Mouse (Mus musculus) midbrain, postnatal 0 days (tissue): ENCODE measurements around the gene Chd1. TPM values are rescaled to one million over a fixed set of nuclear protein-coding genes. Genes with fewer than 3 reads are reported as not detected.

ENCODE experiments used
- ATAC-seq: fragments of 200-750 bp; cut with Nextera tagmentation; 2 replicates; pipeline ENCODE4 v1.8.0; 2017; ENCODE audit warnings: moderate number of reproducible peaks, mild to moderate bottlenecking, moderate TSS enrichment, moderate library complexity; ENCODE audit not compliant: low FRiP score
- DNase-seq: peaks from one replicate; pipeline ENCODE4 v3.0.0-alpha.2; 2015; ENCODE audit warnings: low spot score
- H3K27ac ChIP-seq: fragments of 300-500 bp; sonication (generic); 2 replicates; pipeline ENCODE4 v1.5.1; 2014; ENCODE audit warnings: low read depth, mild to moderate bottlenecking, low read length, mixed read lengths
- H3K27me3 ChIP-seq: fragments of 300-500 bp; sonication (generic); 2 replicates; pipeline ENCODE4 v1.6.1; 2014; ENCODE audit warnings: low read length, control low read depth, mixed read lengths; ENCODE audit not compliant: insufficient read depth
- H3K36me3 ChIP-seq: fragments of 300-500 bp; sonication (generic); 2 replicates; pipeline ENCODE4 v1.6.1; 2014; ENCODE audit warnings: low read length, control low read depth, mixed read lengths; ENCODE audit not compliant: insufficient read depth
- H3K4me1 ChIP-seq: fragments of 300-500 bp; sonication (generic); 2 replicates; pipeline ENCODE4 v1.6.1; 2014; ENCODE audit warnings: mild to moderate bottlenecking, control low read depth, antibody characterized with exemption, low read length, mixed read lengths; ENCODE audit not compliant: insufficient read depth
- H3K4me2 ChIP-seq: fragments of 300-500 bp; sonication (generic); 2 replicates; pipeline ENCODE4 v1.6.1; 2014; ENCODE audit warnings: low read depth, mild to moderate bottlenecking, low read length, mixed read lengths; ENCODE audit not compliant: poor library complexity, severe bottlenecking
- H3K4me3 ChIP-seq: fragments of 300-500 bp; sonication (generic); 2 replicates; pipeline ENCODE4 v1.5.1; 2014; ENCODE audit warnings: low read depth, mild to moderate bottlenecking, low read length, moderate library complexity
- H3K9ac ChIP-seq: fragments of 300-500 bp; sonication (generic); replicated peaks from 2 replicates; pipeline ENCODE4 v1.6.1; 2014; ENCODE audit warnings: mild to moderate bottlenecking, low read length, moderate library complexity, mixed read lengths; ENCODE audit not compliant: poor library complexity, severe bottlenecking
- H3K9me3 ChIP-seq: fragments of 300-500 bp; sonication (generic); 2 replicates; pipeline ENCODE4 v1.6.1; 2016; ENCODE audit warnings: low read length, control low read depth
- CTCF ChIP-seq: IDR thresholded peaks from 2 replicates; pipeline ENCODE4 v1.5.1; 2016; ENCODE audit warnings: antibody characterized with exemption, mild to moderate bottlenecking
- WGBS: fragments of 180-500 bp; shearing (Covaris S2); extraction: QIAGEN DNeasy Blood & Tissue Kit; methylation state at CpG from one replicate; pipeline ENCODE4 v1.1.7; 2014; 5-methylcytosine and 5-hydroxymethylcytosine counted together
- polyA plus RNA-seq: library from polyadenylated mRNA; unstranded; fragments of >200 nt; fragmentation: Nextera tagmentation; extraction: Ambion mirVana; gene quantifications from 2 replicates; pipeline ENCODE4 v1.2.1, GENCODE M21; 2015
- total RNA-seq: library from RNA; depleted of rRNA; stranded (reverse); fragments of >200 nt; gene quantifications from 2 replicates; pipeline ENCODE4 v1.2.3, GENCODE M21; 2014

The Chd1 gene
- total and polyA plus RNA-seq, 2 experiments from 2014 or later: 12.9 to 13.1 TPM

- Histone ChIP-seq H3K4me1 (peaks cover 10% of the 10 kb centered on the region; the same call in 1 of the 2 replicates), H3K9me3 (no peaks in the 10 kb centered on the region), H3K27ac (no peak overlapping the region), H3K4me2 (no peak overlapping the region), H3K27me3 (no peaks in the 10 kb centered on the region), H3K36me3 (peaks cover 12% of the 10 kb centered on the region; the same call in 1 of the 2 replicates), H3K4me3 (no peak overlapping the region), H3K9ac (no peak overlapping the region)
- ATAC-seq: no peak
- no peak for TF ChIP-seq CTCF
- no peak for DNase-seq
- 45% methylated on average over 2 of the region's 2 CpGs for WGBS
Measured at GRCm38 (mm10) chr17:15809949-15810348, 105.2 kb downstream of the Chd1 start.

DNA sequence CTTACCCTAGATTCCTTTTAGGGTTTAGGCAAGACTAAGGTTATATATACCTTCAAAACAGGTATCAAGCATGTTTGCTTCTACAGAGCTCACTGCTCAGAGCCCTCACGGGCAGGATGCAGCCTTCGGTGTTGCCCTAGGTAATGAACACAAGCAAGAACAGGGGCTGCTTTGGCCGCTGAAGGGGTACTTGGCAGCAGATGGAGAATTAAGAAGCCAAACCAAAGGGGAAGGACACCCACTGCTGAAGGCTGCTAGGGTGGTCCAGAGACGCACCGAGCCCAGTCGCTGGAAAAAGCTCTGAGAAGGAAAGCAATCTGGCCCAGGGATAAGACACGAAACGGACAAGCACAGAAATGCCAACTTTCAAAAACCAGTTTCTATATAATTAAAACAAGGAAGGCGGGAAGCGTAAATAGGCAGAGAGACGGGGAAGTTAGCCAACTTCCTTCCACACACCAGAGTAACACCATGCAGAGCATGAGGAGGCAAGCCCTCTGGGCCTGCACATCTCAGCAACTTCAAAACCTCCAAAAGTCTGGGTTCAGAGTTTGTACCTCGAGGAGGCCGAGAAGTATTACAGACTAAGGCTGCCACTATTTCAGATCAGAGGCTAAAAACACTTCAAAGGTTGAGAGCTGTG is 107.5 kb downstream of the Chd1 start:
- Histone ChIP-seq H3K4me3 (no peak overlapping the region), H3K4me2 (no peak overlapping the region), H3K9me3 (no peaks in the 10 kb centered on the region), H3K36me3 (no peaks in the 10 kb centered on the region), H3K27ac (no peak overlapping the region), H3K27me3 (no peaks in the 10 kb centered on the region), H3K9ac (no peak overlapping the region), H3K4me1 (peaks cover 10% of the 10 kb centered on the region; the same call in 1 of the 2 replicates)
- no peak for TF ChIP-seq CTCF
- DNase-seq (no peak), ATAC-seq (no peak)
- WGBS: 65% methylated on average over 13 of the region's 13 CpGs

- no peak for ATAC-seq
- Histone ChIP-seq H3K4me3 (no peak overlapping the region), H3K4me1 (peaks cover 6% of the 10 kb centered on the region; the same call in 1 of the 2 replicates), H3K9me3 (no peaks in the 10 kb centered on the region), H3K4me2 (no peak overlapping the region), H3K27ac (no peak overlapping the region), H3K27me3 (no peaks in the 10 kb centered on the region), H3K36me3 (no peaks in the 10 kb centered on the region), H3K9ac (no peak overlapping the region)
- no peak for DNase-seq
- no peak for TF ChIP-seq CTCF
- 64% methylated on average over 3 of the region's 3 CpGs for WGBS
Measured at GRCm38 (mm10) chr17:15813658-15814212, 109.0 kb downstream of the Chd1 start.

DNA sequence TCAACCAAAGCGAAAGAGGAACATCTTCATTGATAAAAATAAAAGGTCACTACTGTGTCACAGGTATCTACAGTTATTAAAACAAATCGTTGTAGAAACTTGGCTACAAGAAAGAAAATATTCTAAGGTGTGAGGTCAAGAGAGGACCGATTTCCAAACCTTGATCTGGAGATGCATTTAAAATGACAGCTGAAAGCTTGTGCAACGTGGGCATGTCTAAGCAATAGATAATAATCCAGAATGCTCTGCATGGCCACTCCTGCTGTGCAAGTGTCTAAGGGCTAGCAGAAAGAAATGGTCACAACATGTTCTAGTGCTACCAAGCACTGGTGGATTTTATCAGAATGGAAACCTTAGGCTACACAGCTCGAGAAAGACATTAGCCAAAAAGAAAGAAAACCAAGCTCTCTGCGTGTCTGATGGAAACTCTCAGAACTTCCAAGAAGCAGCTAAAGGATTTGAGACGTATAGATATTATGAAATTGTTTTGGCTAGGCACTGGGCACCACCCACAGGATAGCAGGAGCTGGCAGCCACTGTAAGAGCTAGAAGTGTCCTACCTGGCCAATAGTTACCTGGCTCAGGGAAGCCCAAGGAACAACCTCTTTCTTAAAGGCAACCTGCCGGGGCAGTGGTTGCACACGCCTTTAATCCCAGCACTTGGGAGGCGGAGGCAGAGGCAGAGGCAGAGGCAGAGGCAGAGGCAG is 110.7 kb downstream of the Chd1 start:
- Histone ChIP-seq H3K4me2 (no peak overlapping the region), H3K27me3 (no peaks in the 10 kb centered on the region), H3K9ac (no peak overlapping the region), H3K36me3 (no peaks in the 10 kb centered on the region), H3K27ac (no peak overlapping the region), H3K4me1 (no peaks in the 10 kb centered on the region), H3K9me3 (no peaks in the 10 kb centered on the region), H3K4me3 (no peak overlapping the region)
- 82% methylated on average over 10 of the region's 10 CpGs for WGBS
- no peak for TF ChIP-seq CTCF
- DNase-seq (no peak), ATAC-seq (no peak)

GRCm38 (mm10) chr17:15816379-15817095 is 111.8 kb downstream of the Chd1 start:
- H3K36me3 ChIP-seq: no peaks in the 10 kb centered on the region
- WGBS: 81% methylated on average over 11 of the region's 11 CpGs

More at GRCm38 (mm10) chr17:15816379-15817095, 111.8 kb downstream of the Chd1 start:
- Histone ChIP-seq H3K4me1 (no peaks in the 10 kb centered on the region), H3K9me3 (no peaks in the 10 kb centered on the region), H3K27ac (no peak overlapping the region), H3K27me3 (no peaks in the 10 kb centered on the region), H3K9ac (no peak overlapping the region), H3K4me2 (no peak overlapping the region), H3K4me3 (no peak overlapping the region)
- DNase-seq (no peak), ATAC-seq (no peak)
- no peak for TF ChIP-seq CTCF
